Mouse (Mus musculus) forebrain, embryonic 16.5 days (tissue): ENCODE results near the gene Rem2. TPM values are rescaled to one million over a fixed set of nuclear protein-coding genes. Genes with fewer than 3 reads are reported as not detected.

Experiments used
- ATAC-seq: fragments of 200-750 bp; cut with Nextera tagmentation; 2 replicates; pipeline ENCODE4 v1.8.0; 2017; ENCODE audit warnings: mild to moderate bottlenecking, moderate library complexity
- H3K27ac ChIP-seq: fragments of 300-500 bp; sonication (generic); 2 replicates; pipeline ENCODE4 v1.5.1; 2014; ENCODE audit warnings: low read length, control low read depth
- H3K27me3 ChIP-seq: fragments of 300-500 bp; sonication (generic); replicated peaks from 2 replicates; pipeline ENCODE4 v1.6.1; 2014; ENCODE audit warnings: low read length; ENCODE audit not compliant: control insufficient read depth, insufficient read depth
- H3K36me3 ChIP-seq: fragments of 300-500 bp; sonication (generic); 2 replicates; pipeline ENCODE4 v1.6.1; 2014; ENCODE audit not compliant: control insufficient read depth, insufficient read depth
- H3K4me1 ChIP-seq: fragments of 300-500 bp; sonication (generic); replicated peaks from 2 replicates; pipeline ENCODE4 v1.6.1; 2014; ENCODE audit warnings: low read length; ENCODE audit not compliant: control insufficient read depth, insufficient read depth
- H3K4me2 ChIP-seq: fragments of 300-500 bp; sonication (generic); 2 replicates; pipeline ENCODE4 v1.6.1; 2014; ENCODE audit warnings: mild to moderate bottlenecking, low read length, control low read depth
- H3K4me3 ChIP-seq: fragments of 300-500 bp; sonication (generic); replicated peaks from 2 replicates; pipeline ENCODE4 v1.5.1; 2014; ENCODE audit warnings: mild to moderate bottlenecking, low read length, control low read depth
- H3K9ac ChIP-seq: fragments of 300-500 bp; sonication (generic); replicated peaks from 2 replicates; pipeline ENCODE4 v1.6.1; 2014; ENCODE audit warnings: low read depth, low read length, control low read depth
- H3K9me3 ChIP-seq: fragments of 300-500 bp; sonication (generic); 2 replicates; pipeline ENCODE4 v1.6.1; 2016; ENCODE audit warnings: low read length; ENCODE audit not compliant: control insufficient read depth
- WGBS: fragments of 180-500 bp; shearing (Covaris S2); extraction: QIAGEN DNeasy Blood & Tissue Kit; methylation state at CpG from one replicate; pipeline ENCODE4 v1.1.7; 2014; 5-methylcytosine and 5-hydroxymethylcytosine counted together
- polyA plus RNA-seq: library from polyadenylated mRNA; unstranded; fragments of >200 nt; fragmentation: Nextera tagmentation; extraction: Ambion mirVana; gene quantifications from 2 replicates; pipeline ENCODE4 v1.2.1, GENCODE M21; 2015

Gene Rem2
- polyA plus RNA-seq, 1 experiment from 2014 or later = 27.7 TPM

DNA sequence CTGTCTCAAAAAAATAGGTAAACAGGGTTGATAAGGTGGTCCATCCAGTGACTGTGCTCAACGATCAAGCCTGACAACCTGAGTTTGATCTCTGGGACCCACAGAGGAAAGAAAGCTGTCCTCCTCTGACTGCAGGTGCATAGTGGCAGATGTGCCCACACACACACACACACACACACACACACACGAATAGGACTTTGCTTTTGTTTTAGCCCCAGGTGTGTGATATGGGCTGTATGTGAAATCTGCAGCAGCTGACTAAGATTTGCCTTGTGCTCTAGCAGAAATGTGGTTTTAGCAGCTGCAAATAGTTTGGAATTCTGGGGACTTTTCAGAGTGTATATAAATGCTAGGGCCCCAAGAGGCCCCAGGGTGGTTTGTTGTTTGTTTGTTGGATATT is 23.4 kb downstream of the Rem2 start:
- 83% methylated on average over 2 of the region's 2 CpGs for WGBS
- no peak overlapping the region for H3K9ac ChIP-seq
- no peak overlapping the region for H3K4me3 ChIP-seq
- no peaks in the 10 kb centered on the region for H3K27me3 ChIP-seq
- H3K36me3 ChIP-seq = no peaks in the 10 kb centered on the region
- no peak overlapping the region for H3K4me2 ChIP-seq
- no peaks in the 10 kb centered on the region for H3K9me3 ChIP-seq
- no peaks in the 10 kb centered on the region for H3K4me1 ChIP-seq
- H3K27ac ChIP-seq = no peak overlapping the region
- ATAC-seq = no peak

GRCm38 (mm10) chr14:54501365-54501764 is 25.5 kb downstream of the Rem2 start:
- Histone ChIP-seq H3K4me2 (no peak overlapping the region), H3K4me3 (no peak overlapping the region), H3K36me3 (no peaks in the 10 kb centered on the region), H3K9ac (no peak overlapping the region), H3K4me1 (no peaks in the 10 kb centered on the region), H3K27ac (no peak overlapping the region), H3K27me3 (no peaks in the 10 kb centered on the region), H3K9me3 (no peaks in the 10 kb centered on the region)
- WGBS = 84% methylated on average over 2 of the region's 2 CpGs
- ATAC-seq = no peak

DNA sequence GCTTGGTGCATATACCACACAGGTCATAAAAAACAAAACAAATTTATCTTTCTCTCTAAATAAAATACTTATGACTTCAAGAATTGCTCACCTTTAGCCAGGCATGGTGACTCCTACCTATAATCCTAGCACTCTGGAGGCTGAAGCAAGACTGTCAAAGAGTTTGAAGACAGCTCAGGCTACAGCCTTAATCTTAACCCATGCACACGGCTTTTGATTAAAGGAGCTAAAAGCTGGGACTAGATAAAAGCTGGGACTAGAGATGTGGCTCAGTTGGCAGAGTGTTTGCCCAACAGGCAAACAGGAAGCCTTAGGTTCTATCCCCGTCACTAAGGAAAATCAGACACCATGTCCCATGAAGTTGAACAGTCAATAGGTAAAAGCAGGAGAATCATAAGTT is 27.2 kb downstream of the Rem2 start:
- Histone ChIP-seq H3K4me2 (no peak overlapping the region), H3K27ac (no peak overlapping the region), H3K27me3 (no peaks in the 10 kb centered on the region), H3K9ac (no peak overlapping the region), H3K9me3 (no peaks in the 10 kb centered on the region), H3K4me1 (no peaks in the 10 kb centered on the region), H3K36me3 (0 out of 2 replicates have a peak, but pooled peaks cover 13% of the 10 kb centered on the region), H3K4me3 (no peak overlapping the region)
- WGBS = 86% methylated on average over 2 of the region's 2 CpGs
- no peak for ATAC-seq

GRCm38 (mm10) chr14:54509774-54510173 is 33.9 kb downstream of the Rem2 start:
- H3K9me3 ChIP-seq = peaks cover 3% of the 10 kb centered on the region; the same call in 1 of the 2 replicates
- H3K4me3 ChIP-seq = no peak overlapping the region
- WGBS = 93% methylated on average over 9 of the region's 9 CpGs
- H3K36me3 ChIP-seq = peaks cover 63% of the 10 kb centered on the region
- no peak for ATAC-seq
- H3K27ac ChIP-seq = no peak overlapping the region
- no peaks in the 10 kb centered on the region for H3K4me1 ChIP-seq
- H3K9ac ChIP-seq = no peak overlapping the region
- no peak overlapping the region for H3K4me2 ChIP-seq
- H3K27me3 ChIP-seq = no peaks in the 10 kb centered on the region

GRCm38 (mm10) chr14:54516710-54517310 is 40.9 kb downstream of the Rem2 start:
- H3K4me3 ChIP-seq = peak overlapping the region; percentile 63
- H3K27me3 ChIP-seq = no peaks in the 10 kb centered on the region
- peak overlapping the region; percentile 48 for H3K27ac ChIP-seq
- peak overlapping the region; percentile 69 for H3K9ac ChIP-seq
- peak overlapping the region; percentile 85 for H3K4me2 ChIP-seq
- ATAC-seq = no peak; the same call in 1 of the 2 replicates
- WGBS = 3% methylated on average over 17 of the region's 17 CpGs
- peaks cover 17% of the 10 kb centered on the region for H3K4me1 ChIP-seq
- peaks cover 22% of the 10 kb centered on the region for H3K36me3 ChIP-seq
- peaks cover 3% of the 10 kb centered on the region; the same call in 1 of the 2 replicates for H3K9me3 ChIP-seq

DNA sequence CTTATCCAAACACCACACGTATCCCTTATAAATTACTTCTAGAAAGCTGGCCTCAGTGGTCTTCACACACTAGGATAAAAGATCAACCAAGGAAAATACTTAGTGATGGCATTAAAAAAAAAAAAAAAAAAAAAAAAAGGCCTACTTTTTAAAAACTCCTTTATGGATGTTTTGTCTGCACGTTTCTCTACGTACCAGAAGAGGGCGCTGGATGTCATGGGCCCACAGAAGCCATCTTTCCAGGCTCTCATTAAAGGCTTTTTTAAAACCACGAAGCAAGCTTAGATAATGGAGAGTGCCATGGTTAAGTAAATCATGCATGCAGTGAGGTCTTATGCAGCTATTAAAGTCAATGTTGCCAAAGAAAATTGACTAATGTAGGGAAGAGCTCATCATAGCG is 47.7 kb downstream of the Rem2 start:
- H3K36me3 ChIP-seq = no peaks in the 10 kb centered on the region
- H3K27ac ChIP-seq = no peak overlapping the region
- no peak overlapping the region for H3K9ac ChIP-seq
- WGBS = 24% methylated on average over 6 of the region's 6 CpGs
- peaks cover 17% of the 10 kb centered on the region for H3K4me1 ChIP-seq
- no peaks in the 10 kb centered on the region for H3K9me3 ChIP-seq
- ATAC-seq = no peak
- H3K27me3 ChIP-seq = no peaks in the 10 kb centered on the region
- no peak overlapping the region for H3K4me2 ChIP-seq
- no peak overlapping the region for H3K4me3 ChIP-seq

- H3K9me3 ChIP-seq = no peaks in the 10 kb centered on the region
- no peaks in the 10 kb centered on the region for H3K36me3 ChIP-seq
- peak overlapping the region; percentile 68 for H3K9ac ChIP-seq
- H3K4me1 ChIP-seq = peaks cover 11% of the 10 kb centered on the region
- WGBS = under 1% methylated on average over 18 of the region's 18 CpGs
- peak overlapping the region; percentile 73 for H3K4me2 ChIP-seq
- peak overlapping the region; percentile 68 for H3K27ac ChIP-seq
- H3K27me3 ChIP-seq = no peaks in the 10 kb centered on the region
- peak overlapping the region; percentile 49 for H3K4me3 ChIP-seq
- ATAC-seq = peak; percentile 81
Measured at GRCm38 (mm10) chr14:54527227-54528006, 51.5 kb downstream of the Rem2 start.

GRCm38 (mm10) chr14:54528007-54528393 is 52.1 kb downstream of the Rem2 start:
- Histone ChIP-seq H3K9ac (no peak overlapping the region), H3K36me3 (no peaks in the 10 kb centered on the region), H3K4me3 (peak overlapping the region; percentile 49), H3K9me3 (no peaks in the 10 kb centered on the region), H3K27ac (peak overlapping the region; percentile 68; the same call in 1 of the 2 replicates), H3K4me2 (peak overlapping the region; percentile 73), H3K4me1 (peaks cover 11% of the 10 kb centered on the region), H3K27me3 (no peaks in the 10 kb centered on the region)
- ATAC-seq = peak; percentile 6; the same call in 1 of the 2 replicates
- WGBS = 19% methylated on average over 5 of the region's 5 CpGs

- 12% methylated on average over 17 of the region's 17 CpGs for WGBS
- no peaks in the 10 kb centered on the region for H3K27me3 ChIP-seq
- no peaks in the 10 kb centered on the region for H3K36me3 ChIP-seq
- H3K27ac ChIP-seq = no peak overlapping the region
- H3K9ac ChIP-seq = no peak overlapping the region
- H3K9me3 ChIP-seq = no peaks in the 10 kb centered on the region
- ATAC-seq = peak; percentile 72
- H3K4me1 ChIP-seq = peaks cover 11% of the 10 kb centered on the region
- no peak overlapping the region for H3K4me3 ChIP-seq
- H3K4me2 ChIP-seq = no peak overlapping the region
Measured at GRCm38 (mm10) chr14:54528446-54529111, 52.7 kb downstream of the Rem2 start.
